Mouse (Mus musculus) forebrain, embryonic 16.5 days (tissue): Measurements from ENCODE around the gene Nfx1. TPM values are rescaled to one million over a fixed set of nuclear protein-coding genes. Genes with fewer than 3 reads are reported as not detected.

Experiments used
- ATAC-seq: fragments of 200-750 bp; cut with Nextera tagmentation; 2 replicates; pipeline ENCODE4 v1.8.0; 2017; ENCODE audit warnings: mild to moderate bottlenecking, moderate library complexity
- H3K27ac ChIP-seq: fragments of 300-500 bp; sonication (generic); 2 replicates; pipeline ENCODE4 v1.5.1; 2014; ENCODE audit warnings: low read length, control low read depth
- H3K27me3 ChIP-seq: fragments of 300-500 bp; sonication (generic); replicated peaks from 2 replicates; pipeline ENCODE4 v1.6.1; 2014; ENCODE audit warnings: low read length; ENCODE audit not compliant: control insufficient read depth, insufficient read depth
- H3K36me3 ChIP-seq: fragments of 300-500 bp; sonication (generic); 2 replicates; pipeline ENCODE4 v1.6.1; 2014; ENCODE audit not compliant: control insufficient read depth, insufficient read depth
- H3K4me1 ChIP-seq: fragments of 300-500 bp; sonication (generic); replicated peaks from 2 replicates; pipeline ENCODE4 v1.6.1; 2014; ENCODE audit warnings: low read length; ENCODE audit not compliant: control insufficient read depth, insufficient read depth
- H3K4me2 ChIP-seq: fragments of 300-500 bp; sonication (generic); 2 replicates; pipeline ENCODE4 v1.6.1; 2014; ENCODE audit warnings: mild to moderate bottlenecking, low read length, control low read depth
- H3K4me3 ChIP-seq: fragments of 300-500 bp; sonication (generic); replicated peaks from 2 replicates; pipeline ENCODE4 v1.5.1; 2014; ENCODE audit warnings: mild to moderate bottlenecking, low read length, control low read depth
- H3K9ac ChIP-seq: fragments of 300-500 bp; sonication (generic); replicated peaks from 2 replicates; pipeline ENCODE4 v1.6.1; 2014; ENCODE audit warnings: low read depth, low read length, control low read depth
- H3K9me3 ChIP-seq: fragments of 300-500 bp; sonication (generic); 2 replicates; pipeline ENCODE4 v1.6.1; 2016; ENCODE audit warnings: low read length; ENCODE audit not compliant: control insufficient read depth
- WGBS: fragments of 180-500 bp; shearing (Covaris S2); extraction: QIAGEN DNeasy Blood & Tissue Kit; methylation state at CpG from one replicate; pipeline ENCODE4 v1.1.7; 2014; 5-methylcytosine and 5-hydroxymethylcytosine counted together
- polyA plus RNA-seq: library from polyadenylated mRNA; unstranded; fragments of >200 nt; fragmentation: Nextera tagmentation; extraction: Ambion mirVana; gene quantifications from 2 replicates; pipeline ENCODE4 v1.2.1, GENCODE M21; 2015

Nfx1 gene
- polyA plus RNA-seq, 1 experiment from 2014 or later = 141 TPM

DNA sequence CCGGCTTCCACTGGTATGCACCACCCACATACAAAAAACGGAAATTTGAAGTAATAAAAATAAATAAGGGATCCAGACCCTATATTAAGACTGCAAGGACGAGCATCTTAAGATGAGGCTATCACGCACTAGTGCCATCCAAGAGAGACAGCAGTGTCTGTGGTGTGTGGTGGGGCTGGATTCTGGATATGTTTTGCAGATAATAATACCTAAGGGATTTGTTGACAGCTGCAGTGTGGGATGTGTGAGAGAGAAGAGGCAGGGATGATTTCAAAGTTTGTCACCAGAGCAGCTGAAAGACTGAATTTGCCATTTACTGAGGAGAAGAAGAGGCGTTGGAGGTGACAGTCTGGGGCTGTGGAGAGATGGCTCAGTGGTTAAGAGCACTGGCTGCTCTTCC is 58.7 kb downstream of the Nfx1 start:
- Histone ChIP-seq H3K9me3 (no peaks in the 10 kb centered on the region), H3K36me3 (no peaks in the 10 kb centered on the region), H3K4me1 (no peaks in the 10 kb centered on the region), H3K4me2 (no peak overlapping the region), H3K4me3 (no peak overlapping the region), H3K9ac (no peak overlapping the region), H3K27ac (no peak overlapping the region), H3K27me3 (no peaks in the 10 kb centered on the region)
- WGBS = 92% methylated on average over 5 of the region's 5 CpGs
- ATAC-seq = no peak

DNA sequence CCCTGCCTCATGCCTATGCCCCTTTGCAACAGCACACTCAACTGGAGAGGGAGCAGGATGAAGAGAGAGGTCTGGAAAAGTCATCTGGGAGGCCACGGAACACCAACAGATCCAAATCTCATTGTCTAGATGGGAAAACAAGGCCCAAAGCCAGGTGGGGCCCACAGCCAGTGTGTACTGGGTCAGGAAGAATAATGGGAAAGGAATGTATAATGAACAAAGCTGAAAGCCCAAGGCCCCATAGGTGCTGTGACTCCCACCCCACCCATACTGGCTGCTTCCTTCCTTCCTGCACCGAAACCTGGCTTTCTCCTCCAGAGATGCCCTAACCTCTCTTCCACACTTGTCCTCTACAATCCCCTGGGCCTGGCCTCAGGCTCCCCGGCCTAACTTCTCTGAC is 60.5 kb downstream of the Nfx1 start:
- Histone ChIP-seq H3K4me3 (no peak overlapping the region), H3K4me1 (no peaks in the 10 kb centered on the region), H3K27ac (no peak overlapping the region), H3K9me3 (no peaks in the 10 kb centered on the region), H3K36me3 (no peaks in the 10 kb centered on the region), H3K4me2 (no peak overlapping the region), H3K27me3 (no peaks in the 10 kb centered on the region), H3K9ac (no peak overlapping the region)
- no peak for ATAC-seq
- 95% methylated on average over 3 of the region's 3 CpGs for WGBS

DNA sequence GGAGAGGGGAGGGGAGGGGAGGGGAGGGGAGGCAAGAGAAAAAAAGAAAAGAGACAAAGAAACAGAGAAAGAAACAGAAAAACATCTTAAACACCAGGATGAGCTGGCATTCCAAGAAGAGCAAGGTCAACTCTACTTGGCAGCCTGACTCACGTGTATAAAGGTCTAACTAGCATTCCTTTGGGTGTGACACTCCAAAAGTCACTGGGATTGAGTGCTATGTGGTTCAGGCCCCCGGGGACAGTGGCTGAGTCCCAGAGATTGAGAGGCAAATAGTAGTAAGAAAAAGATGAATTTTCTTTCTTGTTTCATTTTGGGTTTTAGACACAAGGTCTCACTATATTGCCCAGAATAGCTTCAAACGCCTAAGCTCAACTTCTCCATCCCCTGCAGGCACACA is 67.2 kb downstream of the Nfx1 start:
- H3K27ac ChIP-seq = no peak overlapping the region
- H3K4me2 ChIP-seq = no peak overlapping the region
- H3K27me3 ChIP-seq = no peaks in the 10 kb centered on the region
- 73% methylated on average over 3 of the region's 3 CpGs for WGBS
- no peaks in the 10 kb centered on the region for H3K9me3 ChIP-seq
- no peak for ATAC-seq
- no peaks in the 10 kb centered on the region for H3K4me1 ChIP-seq
- H3K36me3 ChIP-seq = no peaks in the 10 kb centered on the region
- H3K4me3 ChIP-seq = no peak overlapping the region
- H3K9ac ChIP-seq = no peak overlapping the region

DNA sequence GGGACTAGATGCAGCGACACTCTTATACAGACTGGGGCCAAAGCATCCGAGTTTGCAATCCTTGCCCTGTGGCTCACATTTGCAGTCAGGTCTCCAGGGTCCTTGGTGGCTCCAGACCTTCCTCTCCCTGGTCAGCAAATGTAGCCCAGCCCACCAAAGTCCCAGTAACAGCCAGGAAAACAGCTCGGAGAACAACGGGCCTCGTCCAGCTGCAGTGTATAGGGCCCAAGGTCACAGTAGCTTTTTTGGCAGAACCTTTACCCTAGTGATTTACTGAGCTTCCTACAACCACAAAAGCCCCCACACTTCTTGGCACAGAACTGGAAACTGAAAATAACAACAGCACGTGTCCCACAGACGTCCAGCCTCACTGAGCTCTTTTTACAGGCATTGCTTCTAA is 70.3 kb downstream of the Nfx1 start:
- no peaks in the 10 kb centered on the region for H3K9me3 ChIP-seq
- H3K4me3 ChIP-seq = no peak overlapping the region
- no peak overlapping the region for H3K4me2 ChIP-seq
- no peaks in the 10 kb centered on the region for H3K4me1 ChIP-seq
- H3K9ac ChIP-seq = no peak overlapping the region
- no peak for ATAC-seq
- 80% methylated on average over 7 of the region's 7 CpGs for WGBS
- H3K27me3 ChIP-seq = no peaks in the 10 kb centered on the region
- no peak overlapping the region for H3K27ac ChIP-seq
- H3K36me3 ChIP-seq = no peaks in the 10 kb centered on the region

DNA sequence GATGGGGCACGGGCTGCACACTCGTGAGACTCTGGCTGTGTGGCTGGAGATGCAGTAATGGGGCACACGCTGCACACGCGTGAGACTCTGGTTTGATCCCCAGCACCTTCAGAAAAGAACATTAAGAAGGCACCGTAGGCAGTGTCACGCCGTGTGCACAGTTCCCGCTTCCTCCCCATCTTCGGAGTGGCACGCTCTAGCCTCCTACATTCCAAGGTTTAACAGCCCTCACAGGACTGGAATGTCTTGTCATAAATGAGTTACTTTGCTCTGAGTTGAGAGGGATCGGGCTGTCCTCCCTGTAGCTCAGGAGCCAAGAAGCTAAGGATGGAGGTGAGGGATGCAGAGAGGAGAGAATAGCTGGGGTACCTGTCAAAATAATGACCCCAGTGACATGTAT is 72.2 kb downstream of the Nfx1 start:
- 82% methylated on average over 12 of the region's 12 CpGs for WGBS
- no peak for ATAC-seq
- H3K4me3 ChIP-seq = no peak overlapping the region
- no peaks in the 10 kb centered on the region for H3K27me3 ChIP-seq
- no peaks in the 10 kb centered on the region for H3K9me3 ChIP-seq
- no peaks in the 10 kb centered on the region for H3K36me3 ChIP-seq
- H3K9ac ChIP-seq = no peak overlapping the region
- no peaks in the 10 kb centered on the region for H3K4me1 ChIP-seq
- no peak overlapping the region for H3K27ac ChIP-seq
- H3K4me2 ChIP-seq = no peak overlapping the region

DNA sequence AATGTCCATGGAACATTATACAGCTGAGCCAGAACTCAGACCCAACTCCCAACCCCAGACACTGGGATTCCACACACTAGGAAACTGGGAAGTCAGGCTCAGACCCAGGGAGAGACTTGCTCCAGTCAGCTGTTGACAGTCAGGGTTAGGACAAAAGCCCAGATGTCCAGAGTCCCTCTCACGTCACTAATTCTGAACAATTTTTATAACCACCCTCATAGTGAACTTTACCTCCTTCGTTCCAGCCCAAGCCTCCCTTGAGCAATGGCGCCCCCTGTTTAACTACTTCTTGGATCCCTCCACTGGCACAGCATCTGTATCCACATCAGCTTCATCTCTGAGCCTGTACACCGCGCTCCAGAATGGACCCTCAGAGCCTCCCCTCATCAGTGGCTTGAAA is 73.3 kb downstream of the Nfx1 start:
- Histone ChIP-seq H3K9me3 (no peaks in the 10 kb centered on the region), H3K4me2 (no peak overlapping the region), H3K27me3 (no peaks in the 10 kb centered on the region), H3K36me3 (no peaks in the 10 kb centered on the region), H3K9ac (no peak overlapping the region), H3K4me1 (no peaks in the 10 kb centered on the region), H3K4me3 (no peak overlapping the region), H3K27ac (no peak overlapping the region)
- no peak for ATAC-seq
- WGBS = 79% methylated on average over 5 of the region's 5 CpGs

DNA sequence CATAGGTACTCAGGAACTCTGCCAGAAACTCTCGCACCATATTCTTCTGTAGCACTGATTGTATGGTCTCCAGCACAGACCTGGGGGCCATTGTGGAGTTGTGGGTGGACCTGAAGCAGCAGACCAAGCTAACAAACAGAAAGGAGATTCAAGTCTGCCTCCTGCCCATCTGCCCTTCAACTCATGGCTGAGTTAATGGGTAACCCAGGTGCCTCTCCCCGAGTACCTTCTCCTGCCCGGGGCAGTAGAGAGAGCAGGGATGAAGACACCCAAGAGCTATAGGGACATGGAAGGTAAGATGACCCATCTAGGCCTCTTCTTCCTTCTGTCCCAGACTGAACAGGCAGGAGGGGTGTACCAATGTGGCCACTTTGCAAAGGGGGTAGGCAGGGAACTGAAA is 74.6 kb downstream of the Nfx1 start:
- ATAC-seq = no peak
- Histone ChIP-seq H3K4me3 (no peak overlapping the region), H3K27me3 (no peaks in the 10 kb centered on the region), H3K9ac (no peak overlapping the region), H3K4me1 (no peaks in the 10 kb centered on the region), H3K9me3 (no peaks in the 10 kb centered on the region), H3K27ac (no peak overlapping the region), H3K4me2 (no peak overlapping the region), H3K36me3 (no peaks in the 10 kb centered on the region)
- WGBS = 98% methylated on average over 3 of the region's 3 CpGs

DNA sequence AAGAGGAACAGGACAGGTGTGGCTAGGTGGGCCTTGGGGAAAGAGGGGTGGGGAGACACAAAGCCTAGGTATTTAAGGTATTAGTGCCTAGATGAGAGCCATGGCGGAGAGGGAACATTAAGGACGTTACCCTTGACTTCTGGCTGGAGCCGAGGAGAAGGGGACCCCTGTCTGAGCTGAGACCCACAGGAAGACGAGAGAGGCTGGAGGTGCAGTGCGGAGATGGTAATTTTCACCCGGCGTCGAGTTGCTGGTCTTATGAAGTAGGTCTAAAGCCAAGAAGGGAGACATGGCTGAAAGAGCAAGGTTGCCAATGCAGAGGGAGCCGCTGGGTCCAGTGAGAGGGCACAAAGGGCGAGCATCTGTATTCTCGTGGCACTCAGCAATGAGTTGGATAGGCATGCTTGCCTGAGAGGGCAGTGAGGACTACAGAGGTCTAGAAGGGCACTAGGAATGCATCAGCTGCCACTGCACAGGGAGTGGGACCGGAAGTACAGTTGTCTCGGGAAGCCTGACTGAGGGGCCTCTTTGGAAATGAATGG is 75.6 kb downstream of the Nfx1 start:
- no peak overlapping the region for H3K4me3 ChIP-seq
- H3K27me3 ChIP-seq = no peaks in the 10 kb centered on the region
- WGBS = 85% methylated on average over 13 of the region's 13 CpGs
- no peak overlapping the region for H3K27ac ChIP-seq
- no peak for ATAC-seq
- H3K4me2 ChIP-seq = no peak overlapping the region
- peaks cover 3% of the 10 kb centered on the region for H3K4me1 ChIP-seq
- H3K9me3 ChIP-seq = no peaks in the 10 kb centered on the region
- no peak overlapping the region for H3K9ac ChIP-seq
- H3K36me3 ChIP-seq = no peaks in the 10 kb centered on the region

DNA sequence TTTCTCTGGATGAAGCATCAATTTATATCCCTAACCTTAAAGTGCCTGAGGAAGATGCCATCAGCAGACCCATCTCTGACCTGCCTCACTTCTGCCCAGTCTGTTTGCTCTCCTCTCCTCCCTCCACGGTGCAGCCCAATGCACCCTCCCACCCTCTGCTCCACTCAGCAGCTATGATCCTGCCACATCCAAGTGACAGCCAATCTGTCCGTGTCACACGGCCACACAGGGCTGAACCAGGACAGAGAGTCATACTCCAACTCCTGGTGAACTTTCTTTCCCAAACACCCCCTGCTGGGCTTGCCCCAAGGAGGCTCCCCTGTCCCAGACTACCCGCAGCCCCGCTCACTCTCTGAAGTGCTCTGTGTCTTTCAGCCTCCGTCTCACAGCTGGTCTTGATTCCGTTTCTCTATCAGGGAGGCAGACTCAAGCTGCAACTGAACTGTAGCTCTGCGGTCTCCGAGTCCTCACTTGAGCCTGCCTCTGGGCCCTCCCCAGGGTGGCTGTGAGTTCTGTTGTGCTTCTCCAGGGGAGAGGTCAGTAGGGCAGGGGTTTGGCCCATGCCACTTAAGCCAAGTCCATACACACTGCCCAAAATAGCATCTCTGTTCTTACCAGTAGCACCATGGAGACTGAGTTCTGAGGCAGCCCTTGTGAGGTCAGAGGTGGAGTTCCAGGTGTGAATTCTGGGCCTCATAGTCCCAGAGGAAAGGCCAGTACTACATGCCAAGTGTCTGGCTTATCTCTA is 77.0 kb downstream of the Nfx1 start, which contains the start of gene Aqp7:
Gene Aqp7, minus strand, starts transcription at position 616 of the 748 bp plus-strand sequence.
- Histone ChIP-seq H3K4me3 (no peak within 1 kb of the TSS), H3K9me3 (no peaks in the 10 kb centered on the region), H3K36me3 (no peaks in the 10 kb centered on the region), H3K27me3 (no peaks in the 10 kb centered on the region), H3K4me1 (peaks cover 3% of the 10 kb centered on the region), H3K27ac (no peak within 1 kb of the TSS), H3K4me2 (no peak within 1 kb of the TSS), H3K9ac (no peak within 1 kb of the TSS)
- WGBS = 54% methylated on average over 9 of the region's 9 CpGs
- no peak for ATAC-seq
